Mouse (Mus musculus) heart, adult 2 months (tissue): ENCODE measurements around the gene Nt5c.

Experiments used
- CTCF ChIP-seq: fragments of 200-600 bp; IDR thresholded peaks from 2 replicates; pipeline ENCODE4 v1.8.1; 2022; ENCODE audit warnings: antibody characterized with exemption, mild to moderate bottlenecking, moderate library complexity
- EP300 ChIP-seq: fragments of 200-500 bp; IDR thresholded peaks from 2 replicates; pipeline ENCODE4 v1.6.1; 2011; ENCODE audit warnings: low read depth, low read length, control low read depth; ENCODE audit not compliant: insufficient read depth
- POLR2A ChIP-seq: fragments of 200-500 bp; IDR thresholded peaks from 2 replicates; pipeline ENCODE4 v1.6.1; 2011; ENCODE audit warnings: mild to moderate bottlenecking, low read depth, low read length, control low read depth; ENCODE audit not compliant: insufficient read depth

GRCm38 (mm10) chr11:115483278-115483677 is 8.4 kb downstream of the Nt5c start:
- TF ChIP-seq POLR2A (no peak), EP300 (no peak), CTCF (no peak)
